Mouse (Mus musculus) heart, embryonic 10.5 days (tissue): ENCODE measurements around the gene Rasa4. TPM values are rescaled to one million over a fixed set of nuclear protein-coding genes. Genes with fewer than 3 reads are reported as not detected.

Source experiments
- DNase-seq: peaks from one replicate; pipeline ENCODE4 v3.0.0-alpha.2; 2017; ENCODE audit warnings: low spot score
- H3K27ac ChIP-seq: fragments of 300-500 bp; sonication (generic); 2 replicates; pipeline ENCODE4 v1.5.1; 2016; ENCODE audit warnings: mild to moderate bottlenecking
- H3K27me3 ChIP-seq: fragments of 300-500 bp; sonication (generic); 2 replicates; pipeline ENCODE4 v1.6.1; 2016; ENCODE audit warnings: mild to moderate bottlenecking; ENCODE audit not compliant: poor library complexity, insufficient read depth, severe bottlenecking
- H3K36me3 ChIP-seq: fragments of 300-500 bp; sonication (generic); 2 replicates; pipeline ENCODE4 v1.6.1; 2016; ENCODE audit warnings: mild to moderate bottlenecking, moderate library complexity
- H3K4me1 ChIP-seq: fragments of 300-500 bp; sonication (generic); 2 replicates; pipeline ENCODE4 v1.6.1; 2016; ENCODE audit warnings: mild to moderate bottlenecking
- H3K4me3 ChIP-seq: fragments of 300-500 bp; sonication (generic); 2 replicates; pipeline ENCODE4 v1.5.1; 2016; ENCODE audit warnings: mild to moderate bottlenecking, moderate library complexity
- H3K9me3 ChIP-seq: fragments of 300-500 bp; sonication (generic); 2 replicates; pipeline ENCODE4 v1.6.1; 2016; ENCODE audit warnings: mild to moderate bottlenecking, moderate library complexity
- WGBS: fragments of 180-500 bp; shearing (Covaris S2); methylation state at CpG from one replicate; pipeline ENCODE4 v1.1.7; 2016; 5-methylcytosine and 5-hydroxymethylcytosine counted together
- polyA plus RNA-seq: library from polyadenylated mRNA; unstranded; fragments of >200 nt; fragmentation: Nextera tagmentation; extraction: Ambion mirVana; gene quantifications from 2 replicates; pipeline ENCODE4 v1.2.1, GENCODE M21; 2016

Gene Rasa4
- polyA plus RNA-seq, 1 experiment from 2014 or later, result 2.0 TPM

DNA sequence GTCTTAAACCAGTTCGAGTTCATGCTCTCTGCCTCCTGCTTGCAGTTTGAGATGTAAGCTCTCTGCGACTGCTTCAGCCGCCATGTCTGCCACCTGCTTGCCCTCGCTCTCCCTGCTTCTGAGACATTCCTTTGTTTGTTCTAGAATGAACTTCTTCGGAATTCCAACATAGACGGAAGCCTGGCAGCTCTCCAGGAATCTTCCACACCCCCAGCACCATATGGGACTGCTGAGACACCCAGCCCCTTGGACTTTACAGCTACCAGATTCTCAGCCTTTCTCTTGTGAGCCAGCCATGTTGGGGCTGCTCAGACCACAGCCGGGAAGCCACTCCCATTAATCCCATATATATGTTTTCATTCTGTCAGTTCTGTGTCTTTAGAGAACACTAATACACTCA lies 7.4 kb upstream of the Rasa4 start:
- Histone ChIP-seq H3K27ac (no peak overlapping the region), H3K9me3 (no peaks in the 10 kb centered on the region), H3K4me1 (no peaks in the 10 kb centered on the region), H3K36me3 (no peaks in the 10 kb centered on the region), H3K27me3 (peaks cover 3% of the 10 kb centered on the region), H3K4me3 (no peak overlapping the region)
- WGBS, result 58% methylated on average over 7 of the region's 7 CpGs
- no peak for DNase-seq

DNA sequence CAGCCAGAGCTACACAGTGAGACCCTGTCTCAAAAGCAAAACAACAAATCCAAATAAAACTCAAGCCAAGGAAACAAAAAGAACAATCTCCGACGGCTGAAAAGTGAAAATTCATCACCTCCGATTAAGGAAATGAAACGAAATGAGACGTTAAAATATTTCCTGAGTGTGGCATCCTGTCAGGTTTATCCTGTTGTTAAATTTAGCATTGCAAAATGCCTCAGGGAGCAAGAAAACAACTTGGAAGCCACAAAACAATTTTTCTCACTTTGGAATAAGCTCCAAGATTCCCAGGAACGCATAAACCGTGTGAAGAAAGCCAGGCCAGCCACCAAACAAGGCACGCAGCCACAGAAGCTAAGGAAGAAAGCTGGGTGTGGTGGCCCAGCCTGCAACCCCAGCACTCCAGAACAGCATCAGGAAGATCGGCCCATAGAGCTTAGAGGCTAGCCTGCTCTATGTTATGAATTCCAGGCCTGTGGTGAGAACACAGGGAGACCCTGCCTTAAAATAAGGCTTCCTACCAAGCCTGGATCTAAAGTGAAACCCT lies 6.6 kb upstream of the Rasa4 start:
- DNase-seq, result no peak
- H3K27ac ChIP-seq, result no peak overlapping the region
- 83% methylated on average over 9 of the region's 9 CpGs for WGBS
- H3K27me3 ChIP-seq, result no peaks in the 10 kb centered on the region; the same call in 1 of the 2 replicates
- no peaks in the 10 kb centered on the region for H3K36me3 ChIP-seq
- no peaks in the 10 kb centered on the region for H3K4me1 ChIP-seq
- no peaks in the 10 kb centered on the region for H3K9me3 ChIP-seq
- H3K4me3 ChIP-seq, result no peak overlapping the region

DNA sequence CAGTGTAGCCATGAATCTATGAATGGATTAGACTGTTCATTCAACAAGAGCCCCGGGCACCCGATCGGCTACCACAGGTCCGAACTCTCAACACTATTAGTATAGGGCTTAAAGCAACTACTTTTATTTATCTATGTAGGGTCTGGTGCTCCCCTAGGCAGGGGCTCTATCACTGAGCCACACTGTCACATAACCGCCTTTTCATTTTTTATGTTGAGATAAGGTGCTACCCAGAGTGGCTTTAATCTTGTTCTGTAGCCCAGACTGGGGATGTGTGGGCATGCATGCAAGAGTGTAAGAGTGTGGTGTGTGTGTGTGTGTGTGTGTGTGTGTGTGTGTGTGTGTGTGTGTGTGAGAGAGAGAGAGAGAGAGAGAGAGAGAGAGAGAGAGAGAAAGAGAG lies 5.6 kb upstream of the Rasa4 start:
- WGBS, result 91% methylated on average over 5 of the region's 5 CpGs
- Histone ChIP-seq H3K36me3 (no peaks in the 10 kb centered on the region), H3K27ac (no peak overlapping the region), H3K27me3 (no peaks in the 10 kb centered on the region; the same call in 1 of the 2 replicates), H3K9me3 (no peaks in the 10 kb centered on the region), H3K4me3 (no peak overlapping the region), H3K4me1 (no peaks in the 10 kb centered on the region)
- DNase-seq, result no peak

DNA sequence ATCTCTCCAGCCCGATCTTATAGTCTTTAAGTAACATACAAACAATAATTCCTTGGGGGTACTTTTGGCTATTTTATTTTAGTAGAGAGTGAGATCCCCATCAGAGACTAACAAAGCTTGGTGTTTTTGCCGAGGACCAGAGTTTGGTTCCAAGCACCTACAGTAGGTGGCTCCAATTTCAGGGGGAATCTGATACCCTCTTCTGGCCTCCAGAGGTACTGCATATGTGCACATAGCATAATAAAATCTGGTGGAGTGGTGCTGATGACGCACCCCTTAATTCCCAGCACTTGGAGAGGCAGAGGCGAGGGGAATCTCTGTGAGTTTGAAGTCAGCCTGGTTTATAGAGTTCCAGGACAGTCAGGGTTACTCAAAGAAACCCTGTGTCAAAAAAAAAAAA lies 1.4 kb upstream of the Rasa4 start:
- Histone ChIP-seq H3K9me3 (no peaks in the 10 kb centered on the region), H3K27ac (no peak overlapping the region), H3K36me3 (no peaks in the 10 kb centered on the region), H3K4me3 (no peak overlapping the region), H3K4me1 (peaks cover 23% of the 10 kb centered on the region), H3K27me3 (peaks cover 35% of the 10 kb centered on the region)
- WGBS, result 69% methylated on average over 4 of the region's 4 CpGs
- no peak for DNase-seq

DNA sequence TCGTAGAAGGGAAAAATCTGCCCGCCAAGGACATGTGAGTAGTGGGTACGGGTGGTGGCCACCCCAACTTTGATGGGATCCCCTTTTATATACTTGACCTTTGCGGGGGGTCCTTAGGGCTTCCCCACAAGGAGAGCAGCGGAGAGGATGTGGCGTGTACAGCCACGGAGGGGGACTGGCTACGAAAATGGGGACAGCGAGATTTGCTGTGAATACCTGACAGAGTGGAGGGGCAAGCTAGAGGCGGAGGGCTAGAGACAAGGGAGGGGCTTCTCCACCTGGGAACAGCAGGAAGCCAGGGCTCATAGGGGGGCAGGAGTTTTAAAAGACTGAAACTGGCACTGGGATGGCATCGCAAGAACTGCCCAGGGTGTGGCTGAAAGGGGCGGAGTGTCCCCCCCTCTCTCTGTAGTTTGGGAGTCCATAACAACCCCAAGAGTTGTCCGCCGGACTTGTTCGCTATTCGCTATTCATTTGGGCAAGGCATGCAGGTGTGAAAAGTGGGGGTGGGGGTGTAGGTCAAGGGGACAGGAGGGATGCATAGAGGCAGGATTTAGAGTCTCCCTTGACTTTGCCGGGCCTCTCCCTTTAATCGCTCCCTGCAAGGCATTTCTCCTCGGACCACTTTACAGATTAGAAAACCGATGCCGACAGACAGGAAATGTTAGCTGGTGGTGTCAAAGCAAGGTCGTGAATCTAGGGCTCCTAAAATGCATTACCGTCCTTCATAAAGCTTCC lies 597 bp downstream of the Rasa4 start:
- WGBS, result 1% methylated on average over 23 of the region's 23 CpGs
- Histone ChIP-seq H3K27ac (peak overlapping the region; percentile 54; the same call in 1 of the 2 replicates), H3K4me3 (peak overlapping the region; percentile 69), H3K4me1 (peaks cover 33% of the 10 kb centered on the region), H3K36me3 (no peaks in the 10 kb centered on the region), H3K9me3 (no peaks in the 10 kb centered on the region), H3K27me3 (peaks cover 46% of the 10 kb centered on the region)
- no peak for DNase-seq

DNA sequence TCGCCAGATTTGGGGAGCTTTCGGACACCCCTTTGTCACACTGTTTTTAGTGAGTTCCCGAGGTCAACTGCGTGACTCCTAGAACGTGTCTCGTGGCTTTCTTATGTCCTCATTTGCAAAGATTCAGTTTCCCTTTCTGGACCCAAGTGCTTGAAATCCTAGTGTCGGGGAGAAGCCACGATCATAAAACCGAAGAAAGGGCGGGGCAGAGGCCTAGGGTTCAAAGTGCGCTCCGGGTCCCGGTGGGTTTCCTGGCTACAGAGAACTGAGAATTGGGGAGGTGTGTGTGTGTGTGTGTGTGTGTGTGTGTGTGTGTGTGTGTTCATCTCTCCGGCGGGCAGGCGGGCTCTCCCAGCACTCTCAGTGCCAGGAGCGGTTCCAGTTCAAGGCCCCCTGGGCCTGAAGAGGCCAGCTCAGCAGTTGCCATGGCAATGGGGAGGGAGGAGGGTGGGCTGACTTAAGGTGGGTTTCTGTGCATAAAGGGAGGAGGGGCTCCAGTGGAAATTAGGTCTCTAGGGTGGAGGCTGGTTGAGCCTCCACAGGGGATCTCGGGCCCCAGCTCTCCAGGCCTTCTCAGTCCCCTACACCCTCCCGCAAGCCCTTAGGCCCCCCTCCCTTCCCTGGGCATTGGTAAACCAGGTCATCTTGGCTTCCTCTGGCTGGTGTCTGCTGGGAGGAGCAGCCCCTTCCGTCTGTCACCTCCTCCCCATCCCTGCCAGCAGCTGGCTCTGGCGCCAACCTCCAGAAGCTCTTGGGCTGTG lies 1.4 kb downstream of the Rasa4 start:
- no peak overlapping the region for H3K27ac ChIP-seq
- H3K27me3 ChIP-seq, result peaks cover 52% of the 10 kb centered on the region
- no peaks in the 10 kb centered on the region for H3K36me3 ChIP-seq
- no peaks in the 10 kb centered on the region for H3K9me3 ChIP-seq
- H3K4me1 ChIP-seq, result peaks cover 34% of the 10 kb centered on the region
- 8% methylated on average over 21 of the region's 21 CpGs for WGBS
- peak overlapping the region; percentile 69; the same call in 1 of the 2 replicates for H3K4me3 ChIP-seq
- no peak for DNase-seq

DNA sequence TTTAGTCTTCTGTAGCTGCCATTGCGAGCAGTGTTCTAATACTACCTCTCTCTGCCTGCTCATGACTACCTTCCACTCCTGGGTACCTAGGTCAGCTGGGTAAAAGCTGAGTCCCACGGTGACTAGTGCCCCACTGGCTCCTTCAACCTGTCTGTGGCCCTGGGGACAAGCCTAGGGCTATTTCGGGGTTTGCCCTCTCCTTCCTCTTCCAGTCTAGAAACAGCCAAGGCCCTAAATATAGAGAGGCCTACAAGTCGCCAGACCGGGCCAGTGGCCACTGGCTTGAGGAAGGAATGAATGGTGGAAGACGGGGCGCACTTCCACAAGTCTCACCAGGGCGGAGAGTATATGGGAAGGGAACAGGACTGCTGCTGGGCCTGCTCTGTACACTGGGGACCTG lies 2.6 kb downstream of the Rasa4 start:
- peaks cover 34% of the 10 kb centered on the region for H3K4me1 ChIP-seq
- H3K27me3 ChIP-seq, result peaks cover 59% of the 10 kb centered on the region
- 84% methylated on average over 8 of the region's 8 CpGs for WGBS
- no peak for DNase-seq
- H3K9me3 ChIP-seq, result no peaks in the 10 kb centered on the region
- no peaks in the 10 kb centered on the region for H3K36me3 ChIP-seq
- H3K4me3 ChIP-seq, result no peak overlapping the region
- no peak overlapping the region for H3K27ac ChIP-seq

DNA sequence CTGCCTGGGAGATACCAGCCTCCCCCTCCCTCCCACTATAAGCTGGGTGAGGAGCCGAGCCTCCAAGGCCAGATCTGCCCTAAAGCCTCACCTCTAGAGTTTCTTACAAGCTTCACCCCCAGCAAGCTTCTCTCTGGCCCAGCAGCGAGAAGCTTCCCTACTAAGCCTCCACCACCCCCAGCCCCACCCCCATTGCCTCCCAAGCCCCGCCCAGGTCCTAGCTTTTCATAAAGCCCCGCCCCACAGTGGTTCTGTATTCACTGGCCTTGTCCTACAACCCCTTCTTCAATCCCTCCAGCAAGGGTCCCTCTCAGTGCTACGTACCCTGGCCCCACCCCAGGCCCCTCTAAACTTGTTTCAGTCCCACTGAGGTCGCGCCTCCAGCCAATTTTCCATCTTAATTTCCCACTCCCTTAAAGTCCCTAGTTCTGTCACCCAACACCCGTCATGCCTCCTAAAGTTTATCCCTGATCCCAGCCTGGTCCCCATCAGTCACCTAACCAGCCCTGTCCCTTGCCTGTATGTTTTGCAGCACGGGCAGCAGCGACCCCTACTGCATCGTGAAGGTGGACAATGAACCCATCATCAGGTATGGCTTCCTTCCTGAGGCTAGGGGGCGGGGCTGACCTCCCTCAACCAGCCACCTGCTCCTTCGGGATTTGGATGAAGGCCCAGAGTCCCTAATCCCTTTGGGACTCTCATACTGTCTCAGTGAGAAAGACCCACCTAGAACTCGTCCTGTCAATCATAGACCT lies 5.3 kb downstream of the Rasa4 start:
- peaks cover 68% of the 10 kb centered on the region for H3K27me3 ChIP-seq
- no peak overlapping the region for H3K27ac ChIP-seq
- DNase-seq, result no peak
- H3K36me3 ChIP-seq, result no peaks in the 10 kb centered on the region
- no peak overlapping the region for H3K4me3 ChIP-seq
- H3K9me3 ChIP-seq, result no peaks in the 10 kb centered on the region
- peaks cover 29% of the 10 kb centered on the region for H3K4me1 ChIP-seq
- 16% methylated on average over 14 of the region's 14 CpGs for WGBS

DNA sequence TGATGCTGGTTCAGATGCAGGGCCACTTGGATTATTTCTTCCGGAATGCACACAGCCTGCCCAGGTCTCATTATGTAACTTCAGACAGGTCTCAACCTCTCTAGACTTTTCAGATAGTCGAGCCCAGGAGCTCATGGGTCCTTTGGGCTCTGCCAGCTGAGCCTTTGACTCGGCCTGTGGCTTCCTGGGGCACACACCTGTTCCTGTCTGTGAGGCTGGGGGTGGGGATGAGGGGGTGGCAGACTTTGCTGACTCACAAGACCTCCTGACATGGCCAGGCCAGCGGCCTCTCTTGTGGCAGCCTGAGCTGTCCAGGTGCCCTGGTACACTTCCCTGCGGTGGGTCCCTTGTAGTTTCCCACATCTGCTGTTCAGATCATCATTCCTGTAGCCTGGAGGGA lies 8.2 kb downstream of the Rasa4 start:
- 61% methylated on average over 5 of the region's 5 CpGs for WGBS
- no peaks in the 10 kb centered on the region for H3K9me3 ChIP-seq
- no peak for DNase-seq

DNA sequence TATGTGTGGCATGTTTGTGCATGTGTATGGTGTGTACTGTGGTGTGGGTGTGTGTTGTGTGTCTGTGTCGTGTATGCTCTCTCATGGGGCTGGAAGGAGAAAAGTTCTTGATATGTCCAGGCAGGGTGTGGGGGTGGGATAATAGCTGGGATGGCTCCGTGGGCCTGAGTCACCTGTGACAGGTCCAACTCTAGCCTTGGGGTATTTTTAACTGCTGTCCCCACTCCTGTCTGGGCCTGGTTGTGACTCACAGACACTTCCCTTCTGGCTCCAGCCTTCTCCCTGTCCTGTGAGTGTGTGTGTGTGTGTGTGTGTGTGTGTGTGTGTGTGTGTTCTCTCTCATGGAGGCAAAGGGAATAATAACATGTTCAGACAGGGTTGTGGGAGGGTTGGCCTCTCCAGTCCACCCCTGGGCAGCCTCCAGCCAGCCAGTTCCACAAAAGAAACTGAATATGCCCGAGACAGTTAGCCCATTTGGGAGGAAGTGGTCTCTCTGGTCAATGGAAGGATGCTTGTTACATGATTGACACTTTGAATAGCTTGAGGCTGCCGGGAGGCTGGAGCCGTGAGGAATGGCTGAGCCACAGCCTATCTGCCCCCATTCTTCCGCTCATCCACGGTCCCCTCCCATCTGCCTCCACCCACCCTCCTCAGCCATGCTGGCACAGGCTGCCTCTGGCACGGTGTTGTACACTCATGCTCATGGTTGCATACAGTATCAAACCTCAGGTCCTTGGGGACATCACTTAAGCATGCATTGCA lies 10.7 kb downstream of the Rasa4 start:
- Histone ChIP-seq H3K27ac (no peak overlapping the region), H3K36me3 (no peaks in the 10 kb centered on the region), H3K27me3 (peaks cover 40% of the 10 kb centered on the region), H3K4me1 (0 out of 2 replicates have a peak, but pooled peaks cover 5% of the 10 kb centered on the region), H3K9me3 (no peaks in the 10 kb centered on the region), H3K4me3 (no peak overlapping the region)
- no peak for DNase-seq
- WGBS, result 58% methylated on average over 8 of the region's 8 CpGs

More for the DNA sequence above, 8.2 kb downstream of the Rasa4 start:
- Histone ChIP-seq H3K4me3 (no peak overlapping the region), H3K36me3 (no peaks in the 10 kb centered on the region), H3K27ac (no peak overlapping the region), H3K4me1 (peaks cover 16% of the 10 kb centered on the region; the same call in 1 of the 2 replicates), H3K27me3 (peaks cover 49% of the 10 kb centered on the region)

DNA sequence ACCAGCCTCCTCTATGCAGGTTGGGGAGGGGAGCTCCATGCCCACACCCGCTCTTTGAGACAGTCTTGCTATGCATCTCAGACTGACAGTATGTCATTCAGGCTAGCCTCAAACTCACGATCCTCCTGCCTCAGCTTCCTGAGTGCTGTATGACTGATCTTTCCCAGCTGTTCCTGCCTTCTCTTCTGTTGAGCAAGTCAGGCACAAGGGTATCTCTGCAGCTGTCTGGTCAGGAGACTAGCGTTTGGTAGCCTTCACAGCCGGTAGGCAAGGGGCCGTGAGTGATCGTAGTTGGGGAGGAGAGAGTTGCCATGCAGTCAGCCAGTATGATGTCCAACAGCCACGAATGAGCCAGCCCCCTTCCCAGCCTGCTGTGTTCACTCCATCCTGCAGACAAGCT lies 11.4 kb downstream of the Rasa4 start:
- Histone ChIP-seq H3K27ac (no peak overlapping the region), H3K36me3 (no peaks in the 10 kb centered on the region), H3K27me3 (peaks cover 36% of the 10 kb centered on the region), H3K4me3 (no peak overlapping the region), H3K4me1 (0 out of 2 replicates have a peak, but pooled peaks cover 5% of the 10 kb centered on the region), H3K9me3 (no peaks in the 10 kb centered on the region)
- no peak for DNase-seq
- WGBS, result 68% methylated on average over 7 of the region's 7 CpGs

DNA sequence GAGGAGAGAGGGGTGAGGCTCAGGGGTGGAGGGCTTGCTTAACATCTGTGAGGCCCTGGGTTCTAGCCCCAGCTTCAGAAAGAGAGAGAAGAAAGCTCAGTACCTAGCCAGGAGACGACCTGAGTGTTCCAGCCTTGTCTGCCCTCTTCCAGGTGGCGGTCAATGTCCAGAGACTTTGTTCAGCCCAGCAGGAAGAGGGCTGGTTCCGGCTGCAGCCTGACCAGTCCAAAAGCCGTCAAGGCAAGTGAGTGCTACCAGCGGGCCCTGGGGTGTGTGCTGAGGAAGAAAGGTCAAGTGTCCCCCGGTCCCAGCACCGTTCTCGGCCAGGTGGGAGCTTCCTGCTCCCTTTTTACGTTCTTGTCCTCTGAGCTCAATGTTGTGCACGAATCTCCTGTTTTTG lies 14.8 kb downstream of the Rasa4 start:
- Histone ChIP-seq H3K27ac (no peak overlapping the region), H3K36me3 (no peaks in the 10 kb centered on the region), H3K4me1 (peaks cover 15% of the 10 kb centered on the region), H3K4me3 (no peak overlapping the region), H3K9me3 (no peaks in the 10 kb centered on the region), H3K27me3 (peaks cover 43% of the 10 kb centered on the region)
- WGBS, result 79% methylated on average over 10 of the region's 10 CpGs
- no peak for DNase-seq
